Mouse (Mus musculus) E14TG2a.4 (cell line): Measurements from ENCODE around the gene Zzz3.

Experiments
- H3K27me3 ChIP-seq: 2 replicates; pipeline ENCODE4 v1.6.1; 2014; ENCODE audit warnings: low read length, control low read depth; ENCODE audit not compliant: insufficient read depth
- H3K36me3 ChIP-seq: 2 replicates; pipeline ENCODE4 v1.6.1; 2014; ENCODE audit warnings: low read length, control low read depth; ENCODE audit not compliant: insufficient read depth
- H3K4me1 ChIP-seq: replicated peaks from 2 replicates; pipeline ENCODE4 v1.6.1; 2014; ENCODE audit warnings: low read depth, low read length, control low read depth
- H3K4me3 ChIP-seq: replicated peaks from 2 replicates; pipeline ENCODE4 v1.5.1; 2014; ENCODE audit warnings: mild to moderate bottlenecking, low read length
- H3K9me3 ChIP-seq: 2 replicates; pipeline ENCODE4 v1.6.1; 2014; ENCODE audit warnings: low read length, control low read depth
- CTCF ChIP-seq: conservative IDR thresholded peaks from 2 replicates; pipeline ENCODE4 v1.5.1; 2014; ENCODE audit warnings: low read length
- NANOG ChIP-seq: IDR thresholded peaks from 2 replicates; pipeline ENCODE4 v1.6.1; 2014; ENCODE audit warnings: borderline replicate concordance, low read length, mixed read lengths
- POU5F1 ChIP-seq: IDR thresholded peaks from 2 replicates; pipeline ENCODE4 v1.6.1; 2014; ENCODE audit warnings: low read length, borderline replicate concordance

The Zzz3 gene

DNA sequence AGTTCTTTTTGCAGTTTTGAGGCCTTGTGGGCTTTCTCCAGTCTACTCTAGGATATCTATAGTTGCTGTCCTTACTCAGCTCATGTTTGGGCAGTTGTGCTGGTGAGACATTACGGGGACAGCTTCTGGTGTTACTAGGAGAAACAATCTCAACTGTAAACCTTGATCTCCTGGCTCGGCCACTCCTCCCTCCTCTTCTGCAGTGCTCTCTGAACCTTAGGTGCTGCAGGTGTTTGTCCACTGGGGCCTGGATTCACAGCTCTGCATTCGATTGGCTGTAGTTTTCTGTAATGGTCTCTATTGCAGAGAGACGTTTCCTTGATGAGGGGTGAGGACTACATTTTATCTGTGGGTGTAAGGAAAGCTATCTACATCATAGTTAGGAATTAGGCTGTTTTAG is 43.0 kb upstream of the Zzz3 start:
- TF ChIP-seq POU5F1 (no peak), CTCF (no peak), NANOG (no peak)
- Histone ChIP-seq H3K4me3 (no peak overlapping the region), H3K9me3 (no peaks in the 10 kb centered on the region), H3K36me3 (peaks cover 7% of the 10 kb centered on the region; the same call in 1 of the 2 replicates), H3K4me1 (peaks cover 49% of the 10 kb centered on the region), H3K27me3 (no peaks in the 10 kb centered on the region)

DNA sequence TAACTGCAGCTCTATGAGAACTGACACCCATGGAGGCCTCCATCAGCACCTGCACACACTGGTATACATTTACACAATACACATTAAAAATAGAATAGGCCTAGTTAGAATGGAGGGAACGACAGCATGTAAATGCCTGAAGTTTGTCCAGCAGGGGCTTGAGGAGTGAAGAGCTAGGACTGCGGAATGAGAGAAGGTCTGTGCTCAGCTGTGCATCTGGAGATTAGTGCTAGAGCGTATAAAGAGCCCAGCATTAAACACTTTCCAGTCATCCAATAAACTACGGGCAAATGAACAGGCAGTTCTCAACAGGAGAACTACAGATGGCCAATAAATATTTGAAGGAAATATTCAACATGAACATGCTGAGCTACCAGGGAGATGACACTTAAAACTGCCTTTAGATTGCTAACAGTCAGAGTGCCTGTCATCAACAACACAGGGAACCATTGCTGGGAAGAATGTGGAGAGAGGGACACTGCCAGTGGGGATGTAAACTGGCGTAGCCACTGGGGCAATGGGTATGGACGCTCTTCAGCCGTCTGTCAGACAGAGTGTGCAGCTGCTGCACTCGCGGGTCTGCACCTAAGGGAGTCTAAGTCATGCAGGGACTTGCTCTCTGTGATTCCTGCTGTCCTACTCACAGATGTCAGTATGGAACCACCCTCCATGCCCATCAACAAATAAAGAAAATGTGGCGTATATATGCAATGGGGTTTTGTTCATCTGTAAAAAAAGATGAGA is 41.7 kb upstream of the Zzz3 start:
- TF ChIP-seq POU5F1 = no peak
- no peak for TF ChIP-seq NANOG
- no peak for TF ChIP-seq CTCF
- Histone ChIP-seq H3K4me1 (peaks cover 38% of the 10 kb centered on the region), H3K9me3 (no peaks in the 10 kb centered on the region), H3K36me3 (peaks cover 9% of the 10 kb centered on the region), H3K27me3 (no peaks in the 10 kb centered on the region), H3K4me3 (no peak overlapping the region)

DNA sequence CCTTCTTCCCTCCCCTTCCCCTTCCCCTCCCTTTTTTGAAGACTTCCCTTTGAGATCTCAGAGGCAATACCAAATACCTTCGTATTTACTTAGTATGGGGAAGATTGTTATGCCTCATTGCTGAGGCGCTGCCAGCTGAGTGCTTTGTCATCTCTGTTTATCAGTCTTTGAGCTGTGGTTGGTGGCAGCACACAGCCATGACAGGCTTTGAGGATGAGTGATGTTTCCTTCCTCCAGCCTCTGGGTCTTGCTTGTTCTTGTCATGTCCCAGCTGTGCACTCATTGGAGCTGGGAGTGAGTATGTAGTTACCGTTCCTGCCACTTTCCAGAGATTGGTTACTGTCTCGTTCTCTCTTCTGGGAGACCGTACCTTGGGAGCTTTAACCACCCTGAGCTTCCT is 39.9 kb upstream of the Zzz3 start:
- Histone ChIP-seq H3K27me3 (no peaks in the 10 kb centered on the region), H3K4me3 (no peak overlapping the region), H3K4me1 (peaks cover 27% of the 10 kb centered on the region), H3K36me3 (peaks cover 17% of the 10 kb centered on the region), H3K9me3 (no peaks in the 10 kb centered on the region)
- TF ChIP-seq CTCF (no peak), POU5F1 (no peak), NANOG (no peak)

DNA sequence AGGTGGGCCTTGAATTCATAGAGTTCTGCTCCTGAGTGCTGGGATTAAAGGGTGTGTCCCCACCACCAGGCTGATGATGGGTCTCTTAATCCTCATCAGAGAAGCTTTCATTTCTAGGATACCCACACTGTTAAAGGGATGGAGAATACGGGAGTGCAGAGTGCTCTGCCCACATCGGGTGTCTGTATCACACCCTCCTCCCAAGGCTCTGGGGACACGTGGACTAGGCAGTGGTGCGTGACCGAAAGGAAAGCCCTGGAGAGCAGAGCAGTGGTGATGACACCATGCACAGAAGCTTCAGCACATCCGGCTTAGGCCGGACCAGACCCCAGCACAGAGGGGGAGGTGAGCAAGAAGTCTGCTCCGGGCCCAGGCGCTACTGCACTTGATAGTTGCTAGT is 38.5 kb upstream of the Zzz3 start:
- no peaks in the 10 kb centered on the region for H3K9me3 ChIP-seq
- no peaks in the 10 kb centered on the region for H3K27me3 ChIP-seq
- no peak overlapping the region for H3K4me3 ChIP-seq
- no peak for TF ChIP-seq CTCF
- no peak for TF ChIP-seq NANOG
- no peak for TF ChIP-seq POU5F1
- peaks cover 28% of the 10 kb centered on the region for H3K36me3 ChIP-seq
- peaks cover 16% of the 10 kb centered on the region for H3K4me1 ChIP-seq

- peaks cover 50% of the 10 kb centered on the region for H3K36me3 ChIP-seq
- no peak overlapping the region for H3K4me3 ChIP-seq
- H3K27me3 ChIP-seq = no peaks in the 10 kb centered on the region
- no peak for TF ChIP-seq CTCF
- TF ChIP-seq POU5F1 = no peak
- no peak for TF ChIP-seq NANOG
- H3K4me1 ChIP-seq = peaks cover 21% of the 10 kb centered on the region
- H3K9me3 ChIP-seq = no peaks in the 10 kb centered on the region
Measured at GRCm38 (mm10) chr3:152359151-152359550, 36.1 kb upstream of the Zzz3 start.

GRCm38 (mm10) chr3:152364181-152364580 is 31.1 kb upstream of the Zzz3 start:
- Histone ChIP-seq H3K9me3 (no peaks in the 10 kb centered on the region), H3K4me3 (no peak overlapping the region), H3K36me3 (peaks cover 87% of the 10 kb centered on the region), H3K27me3 (no peaks in the 10 kb centered on the region), H3K4me1 (peaks cover 5% of the 10 kb centered on the region)
- TF ChIP-seq POU5F1 (no peak), NANOG (no peak), CTCF (no peak)

- Histone ChIP-seq H3K36me3 (peaks cover 88% of the 10 kb centered on the region), H3K4me1 (no peaks in the 10 kb centered on the region), H3K9me3 (no peaks in the 10 kb centered on the region), H3K27me3 (no peaks in the 10 kb centered on the region), H3K4me3 (no peak overlapping the region)
- TF ChIP-seq CTCF (no peak), NANOG (no peak), POU5F1 (no peak)
Measured at GRCm38 (mm10) chr3:152376063-152376462, 19.2 kb upstream of the Zzz3 start.

DNA sequence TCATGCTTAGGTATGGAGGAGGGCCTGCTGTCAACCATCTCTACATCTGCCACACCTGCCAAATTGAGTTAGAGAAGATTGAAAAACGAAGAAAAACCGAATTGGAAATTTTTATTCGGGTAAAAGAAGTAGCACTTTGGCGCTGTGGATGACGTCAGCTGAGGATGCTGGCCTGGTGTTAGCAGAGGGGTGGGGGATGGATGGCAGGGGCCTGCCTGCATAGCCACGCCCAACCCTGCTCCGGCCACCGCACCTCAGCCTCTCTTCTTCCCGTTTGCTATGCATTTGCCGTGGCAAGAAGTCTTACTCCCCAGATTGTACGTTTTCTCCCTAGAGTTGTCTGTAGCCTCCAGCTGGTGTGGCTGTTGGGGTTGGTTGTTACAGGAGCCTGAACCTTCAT is 11.2 kb upstream of the Zzz3 start:
- H3K27me3 ChIP-seq = no peaks in the 10 kb centered on the region
- no peak overlapping the region for H3K4me3 ChIP-seq
- H3K36me3 ChIP-seq = peaks cover 62% of the 10 kb centered on the region
- TF ChIP-seq POU5F1 (no peak), CTCF (no peak), NANOG (no peak)
- H3K9me3 ChIP-seq = no peaks in the 10 kb centered on the region
- H3K4me1 ChIP-seq = peaks cover 11% of the 10 kb centered on the region

GRCm38 (mm10) chr3:152396278-152396987 is 1.2 kb downstream of the Zzz3 start:
- no peaks in the 10 kb centered on the region for H3K9me3 ChIP-seq
- H3K36me3 ChIP-seq = peaks cover 37% of the 10 kb centered on the region
- peaks cover 60% of the 10 kb centered on the region for H3K4me1 ChIP-seq
- TF ChIP-seq NANOG = no peak
- TF ChIP-seq CTCF = no peak
- no peak for TF ChIP-seq POU5F1
- no peaks in the 10 kb centered on the region for H3K27me3 ChIP-seq
- peak overlapping the region; percentile 90 for H3K4me3 ChIP-seq
